Mouse (Mus musculus) spleen, adult 2 months (tissue): ENCODE measurements around the gene Klhl40.

Experiments used
- CTCF ChIP-seq: fragments of 200-500 bp; IDR thresholded peaks from 2 replicates; pipeline ENCODE4 v1.5.1; 2011; ENCODE audit warnings: mild to moderate bottlenecking, inconsistent platforms; ENCODE audit not compliant: insufficient read depth, insufficient read length, insufficient replicate concordance; ENCODE audit errors: extremely low read depth
- POLR2A ChIP-seq: fragments of 200-500 bp; IDR thresholded peaks from 2 replicates; pipeline ENCODE4 v1.6.1; 2011; ENCODE audit warnings: low read depth, low read length, inconsistent platforms

DNA sequence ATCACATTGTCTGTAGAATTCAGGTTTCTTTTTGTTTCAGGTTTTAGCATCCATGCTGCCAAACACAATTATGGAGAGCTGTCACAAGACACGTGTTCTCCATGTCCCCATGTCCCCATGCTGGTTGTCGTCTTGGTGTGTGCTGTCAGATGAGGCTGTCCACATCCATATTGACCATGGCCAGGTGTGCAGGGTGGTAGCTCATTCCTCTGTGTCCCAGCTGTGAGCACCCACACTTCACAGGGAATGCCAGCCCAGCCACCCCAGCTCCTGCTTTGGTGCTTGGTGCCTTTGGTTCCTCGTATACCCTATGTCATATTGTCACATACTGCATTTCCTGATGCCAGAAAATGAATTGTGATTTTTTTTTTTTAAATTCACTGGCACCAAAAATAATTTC, 22.8 kb upstream of the Klhl40 start:
- TF ChIP-seq CTCF (no peak), POLR2A (no peak)
